Mouse (Mus musculus) gastrocnemius, postnatal 4 days (tissue): ENCODE results near the gene Cpne8. TPM values are rescaled to one million over a fixed set of nuclear protein-coding genes. Genes with fewer than 3 reads are reported as not detected.
"Not testable (repeated sequence)": the region's sequence is repeated elsewhere in the genome, so short reads cannot be mapped to it uniquely, and the experiment has no call there.

Experiments used
- DNase-seq, 2 experiments: peaks; one replicate each; pipeline ENCODE4 v3.0.0; 2021 to 2022; ENCODE audit warnings: low spot score in 2 of 2, mixed read lengths in 2 of 2
- total RNA-seq, 2 experiments: library from RNA; stranded (reverse); gene quantifications; 2 replicates each; pipeline ENCODE4 v1.2.3; 2021

The Cpne8 gene
- total RNA-seq, 2 experiments from 2014 or later: 4.2 to 5.1 TPM

- DNase-seq: no peak
Observed at GRCm38 (mm10) chr15:90616116-90616798, 63.0 kb downstream of the Cpne8 start.

DNA sequence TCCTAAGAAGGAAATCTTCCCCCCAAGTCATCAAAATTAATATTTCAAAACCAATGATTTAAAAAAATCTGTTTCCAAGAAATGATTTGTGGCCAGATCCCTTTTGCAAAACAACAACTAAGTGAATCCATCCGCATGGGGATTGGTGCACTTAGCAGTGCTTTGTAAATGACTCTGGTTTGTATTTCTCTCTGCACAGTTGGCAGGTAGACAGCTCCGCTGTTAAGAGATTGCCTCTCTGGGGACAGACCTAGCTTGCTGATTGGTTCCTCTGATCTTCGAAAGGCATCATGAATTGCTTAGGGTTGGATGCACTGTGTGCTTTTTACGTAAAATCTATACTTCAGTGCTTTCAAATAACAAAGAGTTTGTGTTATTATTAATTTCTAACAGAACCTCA is 68.5 kb downstream of the Cpne8 start:
- DNase-seq: not testable (repeated sequence)

DNA sequence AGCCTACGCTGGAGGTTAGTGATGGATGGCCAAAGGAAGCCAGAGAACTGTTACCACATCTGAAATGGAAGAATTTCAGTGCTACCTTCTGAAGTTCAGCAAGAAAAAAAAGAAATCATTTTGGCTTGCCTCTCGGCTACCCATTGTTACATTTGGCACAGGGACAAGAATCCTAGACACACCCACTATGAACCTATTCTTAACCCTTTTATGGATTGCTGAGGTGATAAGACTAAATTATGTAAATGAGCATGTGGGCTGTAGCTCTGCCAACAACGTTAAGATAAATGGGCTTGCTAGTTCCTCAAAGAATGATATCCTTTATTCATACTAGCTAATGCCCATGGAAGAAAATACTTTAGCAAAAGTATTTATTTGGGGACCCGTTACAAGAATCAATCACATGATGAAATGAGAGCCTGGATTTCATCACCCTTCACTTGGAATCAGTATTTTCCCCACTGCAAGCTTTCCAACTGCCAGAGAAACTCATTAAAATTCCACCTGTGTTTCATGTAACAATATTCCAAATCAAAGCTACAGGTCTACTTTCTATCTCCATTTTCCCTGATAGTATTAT is 69.3 kb downstream of the Cpne8 start:
- DNase-seq: no peak

DNA sequence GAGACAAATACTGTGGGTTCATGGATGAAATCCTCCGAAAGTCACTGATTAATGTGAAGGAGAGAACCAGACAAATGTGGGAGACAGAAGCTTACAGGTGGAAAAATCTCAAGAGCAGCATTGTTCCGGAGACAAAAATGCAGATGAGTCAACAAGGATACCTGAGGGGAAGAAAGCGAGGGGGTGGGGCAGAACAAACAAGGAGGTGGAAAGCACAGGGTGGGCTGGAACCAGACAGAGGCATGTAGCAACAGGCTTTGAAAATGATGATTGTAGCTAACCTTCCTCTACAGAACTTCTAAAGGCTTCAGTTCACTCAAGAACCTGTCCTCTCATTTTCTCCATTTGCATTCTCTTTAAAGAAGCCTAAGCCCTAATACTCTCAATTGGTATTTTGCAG is 70.9 kb downstream of the Cpne8 start:
- DNase-seq: no peak

GRCm38 (mm10) chr15:90607181-90607580 is 72.1 kb downstream of the Cpne8 start:
- DNase-seq: no peak

DNA sequence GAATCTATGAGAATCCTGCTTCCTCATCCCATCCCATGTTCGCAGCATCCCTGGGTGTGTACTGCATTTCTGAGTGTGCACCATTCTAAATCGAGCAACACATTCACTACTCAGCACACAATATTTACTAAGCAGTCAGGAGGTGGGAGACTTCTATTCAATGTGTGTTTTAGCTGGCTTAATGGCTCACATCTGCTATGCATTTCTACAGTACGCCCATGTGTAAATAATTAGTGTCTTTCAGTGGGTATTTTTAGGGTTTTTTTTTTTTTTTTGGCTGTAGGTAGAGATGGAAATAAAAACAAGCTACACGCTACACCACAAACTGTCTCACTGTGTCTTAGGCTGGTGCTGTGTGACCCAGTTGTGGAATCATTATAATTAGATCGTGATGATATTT is 75.6 kb downstream of the Cpne8 start:
- no peak for DNase-seq

DNA sequence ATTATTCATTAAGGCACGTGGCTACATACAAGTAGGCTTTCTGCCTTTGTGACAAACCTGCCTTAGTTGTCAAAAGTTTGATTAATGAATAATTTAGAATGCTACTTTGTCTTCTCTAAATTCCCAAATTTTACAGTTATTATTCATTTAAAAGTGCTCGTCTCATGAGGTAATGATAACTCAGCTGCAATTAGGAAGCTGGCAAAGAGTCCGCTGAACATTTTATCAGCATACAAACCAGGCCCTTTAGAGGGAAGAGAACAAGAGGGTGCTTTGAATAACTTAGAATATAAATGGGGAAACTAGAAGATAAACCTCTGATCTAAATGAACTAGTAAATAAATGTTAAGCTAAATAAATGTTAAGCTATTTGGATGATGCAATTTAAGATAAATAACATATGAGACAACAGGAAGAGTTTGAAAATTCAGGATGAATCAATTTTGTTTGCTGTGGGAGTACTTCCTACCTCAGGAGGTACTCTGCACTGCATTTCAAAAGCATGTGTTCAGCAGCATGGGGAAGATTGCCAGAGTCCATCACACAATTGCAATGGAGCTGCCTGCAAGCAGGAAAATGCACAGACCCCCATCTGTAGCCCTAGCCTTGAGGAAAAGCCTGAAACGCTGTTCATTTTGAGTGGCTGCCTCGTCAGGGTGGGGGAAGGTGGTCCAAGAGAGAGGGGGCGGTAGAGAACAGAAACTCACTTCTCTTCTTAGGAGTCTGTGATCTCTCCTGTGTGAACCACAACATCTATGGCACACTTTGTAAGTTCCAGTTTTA is 81.3 kb downstream of the Cpne8 start:
- no peak for DNase-seq

- DNase-seq: no peak
Observed at GRCm38 (mm10) chr15:90595592-90595991, 83.6 kb downstream of the Cpne8 start.

- no peak for DNase-seq
Observed at GRCm38 (mm10) chr15:90589587-90589986, 89.6 kb downstream of the Cpne8 start.

DNA sequence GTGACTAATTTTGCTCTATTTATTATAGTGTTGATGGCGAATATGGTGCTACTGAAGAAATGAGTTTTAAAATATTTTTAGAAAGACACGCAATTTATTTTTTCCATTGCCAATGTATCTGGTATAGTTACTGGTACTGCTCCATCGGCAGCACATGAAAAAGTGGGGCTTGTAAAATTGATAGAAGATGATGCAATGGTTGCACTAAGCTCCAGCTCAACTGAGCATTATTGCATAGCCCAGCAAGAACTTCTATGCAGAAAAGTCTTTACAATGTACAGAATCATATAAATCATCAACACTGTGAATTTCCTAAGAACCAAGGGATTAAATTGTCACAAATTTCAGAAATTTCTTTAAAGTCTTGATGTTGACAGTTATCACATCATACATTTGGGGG is 101.8 kb downstream of the Cpne8 start:
- no peak for DNase-seq

DNA sequence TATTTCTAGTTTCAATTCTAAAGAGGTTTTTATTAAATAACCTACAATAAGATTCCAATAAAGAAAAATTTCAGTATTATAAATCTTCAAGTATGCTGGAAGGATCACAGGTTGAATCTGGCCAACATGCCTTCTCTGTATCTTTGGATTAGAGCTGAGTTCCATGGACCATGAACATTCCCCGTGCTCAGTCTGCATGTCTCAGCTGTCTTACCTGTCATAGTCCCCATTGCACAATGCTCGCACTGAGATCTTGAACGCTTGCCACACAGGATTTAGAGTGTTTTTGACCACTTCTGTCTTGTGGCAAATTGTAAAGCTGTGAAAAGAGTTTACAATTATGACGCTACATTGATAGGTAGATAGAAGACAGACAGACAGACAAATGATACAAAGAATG is 110.0 kb downstream of the Cpne8 start:
- DNase-seq: no peak

DNA sequence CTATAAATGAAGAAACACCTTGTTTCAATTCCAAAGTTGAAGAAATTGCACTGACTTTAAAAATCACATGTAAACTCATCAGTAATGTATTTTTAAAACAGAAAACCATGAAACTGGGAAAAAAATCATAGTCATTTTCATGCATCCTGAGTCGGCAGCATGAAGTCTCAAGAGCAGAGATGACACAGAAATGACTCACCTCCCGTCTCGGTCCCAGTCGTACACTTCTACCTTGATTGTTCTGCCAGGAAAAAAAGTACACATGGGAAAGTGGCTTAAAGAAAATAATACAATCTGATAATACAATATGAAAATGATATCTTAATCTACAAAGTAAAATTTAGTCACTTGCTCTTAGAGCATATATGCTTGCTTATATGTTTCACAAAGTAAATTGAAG is 111.2 kb downstream of the Cpne8 start:
- DNase-seq: no peak

GRCm38 (mm10) chr15:90563996-90564395 is 115.2 kb downstream of the Cpne8 start:
- no peak for DNase-seq

DNA sequence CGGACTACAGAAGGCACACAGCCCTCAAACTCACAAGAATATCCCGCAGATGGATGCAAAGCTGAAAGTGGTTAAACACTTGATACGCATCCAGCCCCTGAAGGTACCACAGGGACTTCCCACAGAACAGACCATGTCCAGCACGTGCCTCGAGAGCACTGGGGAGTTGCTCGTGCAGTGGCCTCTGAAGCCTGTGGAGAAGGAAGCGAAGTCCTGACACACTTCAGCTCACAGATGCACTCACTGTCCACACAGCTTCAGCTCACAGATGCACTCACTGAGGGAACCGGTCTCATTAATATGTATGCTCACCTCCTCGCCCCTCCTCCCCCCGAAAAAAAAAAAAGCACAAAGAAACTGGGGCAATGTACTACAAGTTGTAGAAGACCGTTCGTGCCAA is 117.6 kb downstream of the Cpne8 start:
- no peak for DNase-seq

- no peak for DNase-seq
Observed at GRCm38 (mm10) chr15:90548589-90548988, 130.6 kb downstream of the Cpne8 start.

- DNase-seq: no peak
Observed at GRCm38 (mm10) chr15:90543447-90543846, 135.8 kb downstream of the Cpne8 start.

DNA sequence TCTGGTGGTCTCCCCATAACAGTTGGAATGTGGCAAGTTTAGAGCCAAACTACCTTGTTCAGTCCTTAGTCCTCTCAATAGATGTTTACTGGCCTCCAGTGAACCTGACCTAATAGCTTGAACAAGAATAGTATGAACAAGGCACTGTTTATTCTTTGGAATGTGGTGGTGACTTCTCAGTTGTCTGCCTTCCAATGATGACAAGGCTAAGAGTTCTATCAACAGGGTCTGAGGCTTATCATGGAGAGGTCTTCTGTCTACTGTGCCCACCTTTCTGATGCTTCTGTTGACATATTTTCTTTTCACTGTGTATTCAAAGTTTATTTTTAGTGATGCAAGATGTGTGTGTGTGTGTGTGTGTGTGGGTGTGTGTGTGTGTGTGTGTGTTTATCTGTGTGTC is 137.1 kb downstream of the Cpne8 start:
- DNase-seq: no peak

DNA sequence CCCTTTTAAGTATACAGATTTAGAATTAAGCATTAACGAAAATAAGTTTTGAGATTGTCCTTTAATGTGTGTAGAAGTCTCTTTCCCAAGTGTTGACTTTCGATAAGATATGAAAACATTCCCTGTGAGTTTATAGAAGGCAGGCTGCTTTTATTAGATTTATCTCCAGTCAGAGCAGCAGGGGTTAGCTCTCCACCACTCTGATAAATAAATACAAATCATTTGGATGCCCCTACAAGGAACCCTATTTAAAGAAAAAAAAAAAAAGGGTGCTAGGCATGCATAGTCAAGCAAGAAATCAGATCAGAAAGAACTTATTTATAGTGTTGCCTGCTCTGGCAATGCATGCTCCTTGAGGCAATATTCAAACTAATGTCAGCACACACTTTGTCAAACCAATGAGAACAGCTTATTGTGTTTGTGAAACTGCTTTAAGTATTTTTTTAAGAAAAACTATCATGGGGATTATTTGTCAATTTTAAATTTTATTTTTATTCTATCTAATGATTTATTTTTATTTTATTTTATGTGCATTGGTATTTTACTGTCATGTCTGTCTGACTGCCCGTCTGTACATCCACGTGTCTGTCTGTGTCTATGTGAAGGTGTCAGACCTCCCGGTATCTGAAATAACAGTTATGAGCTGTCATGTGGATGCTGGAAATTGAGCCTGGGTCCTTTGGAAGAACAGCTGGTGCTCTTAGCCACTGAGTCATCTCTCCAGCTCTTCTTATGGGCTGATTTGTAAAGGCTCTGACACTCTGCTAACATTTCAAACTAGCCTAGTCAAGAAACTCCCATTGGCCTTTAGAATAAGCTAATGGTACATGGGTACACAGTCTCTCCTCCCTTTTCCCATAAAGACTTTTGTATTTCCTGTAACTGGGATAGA is 142.7 kb downstream of the Cpne8 start:
- no peak for DNase-seq

DNA sequence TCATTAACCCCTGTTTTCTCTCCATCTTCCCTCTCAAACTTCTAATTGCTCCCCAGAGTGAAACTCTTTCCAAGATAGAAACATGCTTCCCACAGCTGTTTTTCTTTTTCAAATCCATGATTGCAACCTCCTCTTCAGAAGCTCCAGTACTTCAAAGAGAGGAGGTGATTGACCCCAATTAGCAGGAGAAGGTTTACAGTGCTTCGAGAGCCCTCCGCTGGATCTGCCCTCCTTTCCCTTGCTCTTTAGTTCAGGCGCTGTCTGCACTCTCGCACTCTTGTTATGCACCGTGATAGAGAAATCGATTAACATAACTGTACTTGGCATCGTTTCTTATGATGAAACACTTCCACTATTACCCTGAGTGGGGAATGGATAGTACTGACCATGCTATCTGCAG is 143.5 kb downstream of the Cpne8 start:
- DNase-seq: no peak

GRCm38 (mm10) chr15:90512769-90513168 is 166.5 kb downstream of the Cpne8 start:
- no peak for DNase-seq

DNA sequence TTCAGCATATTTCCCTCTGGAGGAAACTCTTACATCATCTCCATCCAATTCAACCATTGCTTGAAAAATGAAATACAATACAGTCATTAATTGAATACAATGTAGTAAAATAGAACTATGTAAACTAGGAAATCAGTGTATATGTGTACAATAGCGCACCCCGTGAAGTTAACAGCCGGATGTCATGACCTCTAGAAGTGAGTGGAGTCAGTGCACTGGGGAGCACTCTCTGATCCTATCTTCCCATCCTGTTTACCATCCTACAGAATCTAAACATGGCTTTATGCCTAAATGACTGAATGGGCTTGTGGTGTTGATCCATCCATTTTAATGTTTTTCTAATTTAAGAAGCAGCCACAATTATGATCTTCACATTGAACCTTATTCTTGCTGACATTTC is 182.2 kb downstream of the Cpne8 start:
- DNase-seq: no peak
